Mouse (Mus musculus) right cerebral cortex, postnatal 25 days (tissue): ENCODE results near the gene Ddias.
"Not testable (repeated sequence)": the region's sequence is repeated elsewhere in the genome, so short reads cannot be mapped to it uniquely, and the experiment has no call there.

ENCODE experiments used
- DNase-seq: peaks from one replicate; pipeline ENCODE4 v3.0.0; 2022

The Ddias gene

GRCm38 (mm10) chr7:92874116-92874675, at the start of gene Ddias, which contains the start of gene Prcp:
TSS of gene Ddias (minus strand) at chr7:92874247.
TSS of gene Prcp (plus strand) at chr7:92874470.
- DNase-seq = peak; percentile 89

- DNase-seq = no peak
Observed at GRCm38 (mm10) chr7:92920857-92921172, 46.8 kb upstream of the Ddias start.

GRCm38 (mm10) chr7:92920172-92920856, 46.3 kb upstream of the Ddias start:
- DNase-seq = no peak

GRCm38 (mm10) chr7:92904285-92904684, 30.2 kb upstream of the Ddias start:
- not testable (repeated sequence) for DNase-seq

- peak; percentile 52 for DNase-seq
Observed at GRCm38 (mm10) chr7:92903360-92904038, 29.5 kb upstream of the Ddias start.

- DNase-seq = no peak
Observed at GRCm38 (mm10) chr7:92897021-92897420, 23.0 kb upstream of the Ddias start.

GRCm38 (mm10) chr7:92896036-92896435, 22.0 kb upstream of the Ddias start:
- peak; percentile 5 for DNase-seq

GRCm38 (mm10) chr7:92893478-92893877, 19.4 kb upstream of the Ddias start:
- DNase-seq = no peak

- no peak for DNase-seq
Observed at GRCm38 (mm10) chr7:92890618-92891230, 16.7 kb upstream of the Ddias start.

- no peak for DNase-seq
Observed at GRCm38 (mm10) chr7:92890211-92890610, 16.2 kb upstream of the Ddias start.

- DNase-seq = no peak
Observed at GRCm38 (mm10) chr7:92887230-92887629, 13.2 kb upstream of the Ddias start.

- no peak for DNase-seq
Observed at GRCm38 (mm10) chr7:92886801-92887200, 12.8 kb upstream of the Ddias start.

GRCm38 (mm10) chr7:92884998-92885660, 11.1 kb upstream of the Ddias start:
- DNase-seq = no peak

GRCm38 (mm10) chr7:92883850-92884716, 10.0 kb upstream of the Ddias start:
- DNase-seq = no peak

GRCm38 (mm10) chr7:92878575-92879285, 4.7 kb upstream of the Ddias start:
- no peak for DNase-seq

- no peak for DNase-seq
Observed at GRCm38 (mm10) chr7:92876538-92876937, 2.5 kb upstream of the Ddias start.

- no peak for DNase-seq
Observed at GRCm38 (mm10) chr7:92876066-92876465, 2.0 kb upstream of the Ddias start.

- peak; percentile 89 for DNase-seq
Observed at GRCm38 (mm10) chr7:92874761-92875408, 838 bp upstream of the Ddias start.

- no peak for DNase-seq
Observed at GRCm38 (mm10) chr7:92871596-92871995, 2.5 kb downstream of the Ddias start.

GRCm38 (mm10) chr7:92870161-92870560, 3.9 kb downstream of the Ddias start:
- no peak for DNase-seq

- DNase-seq = no peak
Observed at GRCm38 (mm10) chr7:92866526-92866925, 7.5 kb downstream of the Ddias start.
